Mouse (Mus musculus): Measurements from ENCODE around the gene Ctdsp1. TPM values are rescaled to one million over a fixed set of nuclear protein-coding genes. Genes with fewer than 3 reads are reported as not detected.

The Ctdsp1 gene
- polyA plus RNA-seq, 1 experiment from 2014 or later = 33.1 TPM

GRCm38 (mm10) chr1:74380484-74380883 is 10.8 kb upstream of the Ctdsp1 start:
- Histone ChIP-seq H3K4me3 (replicated peaks) (no peak overlapping the region), H3K27ac (no peak overlapping the region; the same call in 1 of the 2 replicates), H3K27me3 (no peaks in the 10 kb centered on the region), H3K9ac (no peak overlapping the region), H3K4me1 (replicated peaks) (peaks cover 72% of the 10 kb centered on the region), H3K9me3 (replicated peaks) (no peaks in the 10 kb centered on the region), H3K36me3 (no peaks in the 10 kb centered on the region), H3K4me2 (no peak overlapping the region)
- no peak for ATAC-seq (ENCODE audit: low read depth)
- WGBS (ENCODE audit: insufficient replicate concordance) = 66% methylated on average over 5 of the region's 5 CpGs
- no peak for DNase-seq

- H3K36me3 ChIP-seq = no peaks in the 10 kb centered on the region
- H3K9ac ChIP-seq = no peak overlapping the region
- no peak for DNase-seq
- no peak overlapping the region for H3K27ac ChIP-seq
- peaks cover 65% of the 10 kb centered on the region for H3K4me1 ChIP-seq (replicated peaks)
- H3K4me2 ChIP-seq = no peak overlapping the region
- no peak for ATAC-seq (ENCODE audit: low read depth)
- 40% methylated on average over 10 of the region's 10 CpGs for WGBS (ENCODE audit: insufficient replicate concordance)
- H3K9me3 ChIP-seq (replicated peaks) = no peaks in the 10 kb centered on the region
- H3K4me3 ChIP-seq (replicated peaks) = no peak overlapping the region
- H3K27me3 ChIP-seq = no peaks in the 10 kb centered on the region
Measured at GRCm38 (mm10) chr1:74381588-74382021, 9.7 kb upstream of the Ctdsp1 start.

- DNase-seq (no peak), ATAC-seq (ENCODE audit: low read depth) (no peak)
- no peak overlapping the region for H3K27ac ChIP-seq
- peaks cover 75% of the 10 kb centered on the region for H3K4me1 ChIP-seq (replicated peaks)
- no peaks in the 10 kb centered on the region for H3K27me3 ChIP-seq
- no peak overlapping the region for H3K9ac ChIP-seq
- H3K4me3 ChIP-seq (replicated peaks) = no peak overlapping the region
- no peaks in the 10 kb centered on the region for H3K36me3 ChIP-seq
- WGBS (ENCODE audit: insufficient replicate concordance) = 65% methylated on average over 13 of the region's 13 CpGs
- no peaks in the 10 kb centered on the region for H3K9me3 ChIP-seq (replicated peaks)
- no peak overlapping the region for H3K4me2 ChIP-seq
Measured at GRCm38 (mm10) chr1:74383385-74383784, 7.9 kb upstream of the Ctdsp1 start.

GRCm38 (mm10) chr1:74384525-74384924 is 6.8 kb upstream of the Ctdsp1 start:
- WGBS (ENCODE audit: insufficient replicate concordance) = 68% methylated on average over 8 of the region's 8 CpGs
- ATAC-seq (ENCODE audit: low read depth) (no peak), DNase-seq (no peak)
- Histone ChIP-seq H3K36me3 (no peaks in the 10 kb centered on the region), H3K9me3 (replicated peaks) (no peaks in the 10 kb centered on the region), H3K4me2 (no peak overlapping the region), H3K27ac (no peak overlapping the region), H3K9ac (no peak overlapping the region), H3K27me3 (no peaks in the 10 kb centered on the region), H3K4me3 (replicated peaks) (no peak overlapping the region), H3K4me1 (replicated peaks) (peaks cover 74% of the 10 kb centered on the region)

- ATAC-seq (ENCODE audit: low read depth) (no peak), DNase-seq (no peak)
- H3K4me3 ChIP-seq (replicated peaks) = no peak overlapping the region
- H3K27me3 ChIP-seq = no peaks in the 10 kb centered on the region
- H3K9me3 ChIP-seq (replicated peaks) = no peaks in the 10 kb centered on the region
- peaks cover 74% of the 10 kb centered on the region for H3K4me1 ChIP-seq (replicated peaks)
- WGBS (ENCODE audit: insufficient replicate concordance) = 81% methylated on average over 10 of the region's 10 CpGs
- no peak overlapping the region for H3K4me2 ChIP-seq
- H3K9ac ChIP-seq = no peak overlapping the region
- H3K27ac ChIP-seq = no peak overlapping the region
- no peaks in the 10 kb centered on the region for H3K36me3 ChIP-seq
Measured at GRCm38 (mm10) chr1:74385064-74385463, 6.2 kb upstream of the Ctdsp1 start.

GRCm38 (mm10) chr1:74385531-74385930 is 5.8 kb upstream of the Ctdsp1 start:
- H3K9ac ChIP-seq = no peak overlapping the region
- 75% methylated on average over 8 of the region's 8 CpGs for WGBS (ENCODE audit: insufficient replicate concordance)
- ATAC-seq (ENCODE audit: low read depth) (no peak), DNase-seq (no peak)
- H3K4me2 ChIP-seq = no peak overlapping the region
- H3K36me3 ChIP-seq = no peaks in the 10 kb centered on the region
- H3K4me3 ChIP-seq (replicated peaks) = no peak overlapping the region
- H3K27ac ChIP-seq = no peak overlapping the region
- no peaks in the 10 kb centered on the region for H3K27me3 ChIP-seq
- no peaks in the 10 kb centered on the region for H3K9me3 ChIP-seq (replicated peaks)
- H3K4me1 ChIP-seq (replicated peaks) = peaks cover 74% of the 10 kb centered on the region

- peak overlapping the region; percentile 92 for H3K27ac ChIP-seq
- no peaks in the 10 kb centered on the region for H3K36me3 ChIP-seq
- WGBS (ENCODE audit: insufficient replicate concordance) = 49% methylated on average over 7 of the region's 10 CpGs
- peak overlapping the region; percentile 69 for H3K4me3 ChIP-seq (replicated peaks)
- H3K4me1 ChIP-seq (replicated peaks) = peaks cover 76% of the 10 kb centered on the region
- H3K9me3 ChIP-seq (replicated peaks) = no peaks in the 10 kb centered on the region
- peak overlapping the region; percentile 78 for H3K4me2 ChIP-seq
- no peak for DNase-seq
- no peak for ATAC-seq (ENCODE audit: low read depth)
- H3K27me3 ChIP-seq = no peaks in the 10 kb centered on the region
- peak overlapping the region; percentile 81 for H3K9ac ChIP-seq
Measured at GRCm38 (mm10) chr1:74386363-74386713, 5.0 kb upstream of the Ctdsp1 start.

- Histone ChIP-seq H3K9me3 (replicated peaks) (no peaks in the 10 kb centered on the region), H3K4me1 (replicated peaks) (peaks cover 71% of the 10 kb centered on the region), H3K27ac (peak overlapping the region; percentile 92), H3K9ac (peak overlapping the region; percentile 81), H3K4me3 (replicated peaks) (peak overlapping the region; percentile 69), H3K36me3 (no peaks in the 10 kb centered on the region), H3K4me2 (peak overlapping the region; percentile 78), H3K27me3 (no peaks in the 10 kb centered on the region)
- DNase-seq (peak; percentile 88), ATAC-seq (ENCODE audit: low read depth) (peak; percentile 78)
- 1% methylated on average over 26 of the region's 26 CpGs for WGBS (ENCODE audit: insufficient replicate concordance)
Measured at GRCm38 (mm10) chr1:74386714-74387385, 4.5 kb upstream of the Ctdsp1 start.

GRCm38 (mm10) chr1:74387386-74387988 is 3.8 kb upstream of the Ctdsp1 start:
- WGBS (ENCODE audit: insufficient replicate concordance) = 36% methylated on average over 15 of the region's 15 CpGs
- H3K4me1 ChIP-seq (replicated peaks) = peaks cover 70% of the 10 kb centered on the region

GRCm38 (mm10) chr1:74388398-74388920 is 2.9 kb upstream of the Ctdsp1 start:
- WGBS (ENCODE audit: insufficient replicate concordance) = 86% methylated on average over 7 of the region's 7 CpGs
- DNase-seq (no peak), ATAC-seq (ENCODE audit: low read depth) (no peak)
- no peak overlapping the region for H3K4me3 ChIP-seq (replicated peaks)
- H3K4me1 ChIP-seq (replicated peaks) = peaks cover 73% of the 10 kb centered on the region
- no peak overlapping the region for H3K9ac ChIP-seq
- no peaks in the 10 kb centered on the region for H3K9me3 ChIP-seq (replicated peaks)
- no peaks in the 10 kb centered on the region for H3K27me3 ChIP-seq
- H3K4me2 ChIP-seq = no peak overlapping the region
- peak overlapping the region; percentile 92 for H3K27ac ChIP-seq
- peaks cover 6% of the 10 kb centered on the region for H3K36me3 ChIP-seq

More at GRCm38 (mm10) chr1:74387386-74387988, 3.8 kb upstream of the Ctdsp1 start:
- ATAC-seq (ENCODE audit: low read depth) (no peak), DNase-seq (no peak)
- Histone ChIP-seq H3K9me3 (replicated peaks) (no peaks in the 10 kb centered on the region), H3K27ac (peak overlapping the region; percentile 92), H3K36me3 (no peaks in the 10 kb centered on the region), H3K9ac (peak overlapping the region; percentile 81), H3K27me3 (no peaks in the 10 kb centered on the region), H3K4me2 (peak overlapping the region; percentile 78), H3K4me3 (replicated peaks) (peak overlapping the region; percentile 69)

- peaks cover 20% of the 10 kb centered on the region for H3K36me3 ChIP-seq
- DNase-seq (peak; percentile 50), ATAC-seq (ENCODE audit: low read depth) (peak; percentile 16)
- WGBS (ENCODE audit: insufficient replicate concordance) = 3% methylated on average over 29 of the region's 29 CpGs
- H3K4me2 ChIP-seq = peak overlapping the region; percentile 96
- H3K27ac ChIP-seq = peak overlapping the region; percentile 97
- H3K4me3 ChIP-seq (replicated peaks) = peak overlapping the region; percentile 86
- no peaks in the 10 kb centered on the region for H3K9me3 ChIP-seq (replicated peaks)
- H3K9ac ChIP-seq = peak overlapping the region; percentile 56
- peaks cover 75% of the 10 kb centered on the region for H3K4me1 ChIP-seq (replicated peaks)
- H3K27me3 ChIP-seq = no peaks in the 10 kb centered on the region
Measured at GRCm38 (mm10) chr1:74389831-74390286, 1.4 kb upstream of the Ctdsp1 start.

All from liver, embryonic 13.5 days (tissue).